Comparison of ENCODE assay signal across 18 mouse cellular contexts in the genomic region with DNA sequence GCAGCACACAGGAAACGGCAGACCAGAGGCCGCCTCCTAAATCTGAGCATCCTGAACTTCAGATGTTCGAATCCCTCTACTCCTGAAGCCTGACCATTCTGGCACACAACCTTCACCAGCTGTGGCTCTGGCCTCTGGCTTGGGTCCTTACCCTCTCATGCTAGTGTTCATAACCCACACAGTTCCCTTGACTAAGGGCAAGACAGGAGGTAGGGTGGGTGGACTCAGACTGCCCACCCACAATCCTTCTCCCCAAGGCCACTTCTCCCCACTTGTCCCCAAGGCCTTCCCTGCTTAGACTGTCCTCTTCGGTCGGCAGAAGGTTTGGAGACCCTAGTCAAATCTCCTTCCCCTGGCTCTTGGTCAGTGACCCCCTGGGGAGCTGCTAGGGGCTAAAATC. TPM values are rescaled to one million over a fixed set of nuclear protein-coding genes. Genes with fewer than 3 reads are reported as not detected.
A peak's percentile ranks its signal among the peaks of the same experiment; 100 is the strongest.
DNase-seq lines count a peak whose midpoint lies in the region; ATAC-seq and TF ChIP-seq lines count a peak whose summit lies in the region.
"Had no signal": no experiment of that assay in that cellular context is flagged by ENCODE, and none has a peak within 500 bp of the region (broad histone marks: within the 10 kb centered on the region; RNA-seq: fewer than 3 reads in every experiment).

No protein-coding gene starts in this region.

- no peak overlapping the region for H3K4me3 ChIP-seq in kidney, postnatal 0 days (replicated peaks; ENCODE audit: low read depth, low read length)
- H3K4me3 ChIP-seq in forebrain, embryonic 15.5 days = no peak overlapping the region
- no peak overlapping the region for H3K4me3 ChIP-seq in limb, embryonic 10.5 days
- H3K4me3 ChIP-seq in neural tube, embryonic 14.5 days (ENCODE audit: low read depth, low read length) = no peak overlapping the region
- H3K4me3 ChIP-seq: embryonic facial prominence, embryonic 12.5 days; limb, embryonic 15.5 days; lung, embryonic 15.5 days; megakaryocyte, embryonic 14.5 days had no signal

- no peaks in the 10 kb centered on the region for H3K27me3 ChIP-seq in kidney, postnatal 0 days (ENCODE audit: insufficient read depth, low read length)
- H3K27me3 ChIP-seq in forebrain, embryonic 15.5 days = no peaks in the 10 kb centered on the region
- peaks cover 49% of the 10 kb centered on the region for H3K27me3 ChIP-seq in limb, embryonic 10.5 days (ENCODE audit: low read depth, poor library complexity, severe bottlenecking)
- no peaks in the 10 kb centered on the region for H3K27me3 ChIP-seq in neural tube, embryonic 14.5 days (ENCODE audit: control insufficient read depth, insufficient read depth, low read length)

- no peaks in the 10 kb centered on the region for H3K36me3 ChIP-seq in kidney, postnatal 0 days (ENCODE audit: insufficient read depth, low read length)
- H3K36me3 ChIP-seq in forebrain, embryonic 15.5 days = no peaks in the 10 kb centered on the region
- no peaks in the 10 kb centered on the region for H3K36me3 ChIP-seq in limb, embryonic 10.5 days
- H3K36me3 ChIP-seq in neural tube, embryonic 14.5 days (ENCODE audit: control insufficient read depth, insufficient read depth, low read length) = no peaks in the 10 kb centered on the region
- H3K36me3 ChIP-seq: embryonic facial prominence, embryonic 12.5 days; limb, embryonic 15.5 days; lung, embryonic 15.5 days had no signal

- no peak overlapping the region for H3K4me2 ChIP-seq in kidney, postnatal 0 days (ENCODE audit: low read length)
- H3K4me2 ChIP-seq in forebrain, embryonic 15.5 days (replicated peaks) = no peak overlapping the region
- H3K4me2 ChIP-seq in neural tube, embryonic 14.5 days (ENCODE audit: low read depth, low read length) = no peak overlapping the region
- H3K4me2 ChIP-seq: limb, embryonic 15.5 days; lung, embryonic 15.5 days had no signal

- H3K9me3 ChIP-seq in kidney, postnatal 0 days (replicated peaks; ENCODE audit: low read length) = no peaks in the 10 kb centered on the region
- no peaks in the 10 kb centered on the region for H3K9me3 ChIP-seq in forebrain, embryonic 15.5 days
- H3K9me3 ChIP-seq in limb, embryonic 10.5 days (replicated peaks) = no peaks in the 10 kb centered on the region
- H3K9me3 ChIP-seq in neural tube, embryonic 14.5 days (ENCODE audit: control insufficient read depth, low read length) = no peaks in the 10 kb centered on the region
- H3K9me3 ChIP-seq: embryonic facial prominence, embryonic 12.5 days; limb, embryonic 15.5 days; lung, embryonic 15.5 days; megakaryocyte, embryonic 14.5 days had no signal

- 56% methylated on average over 5 of the region's 5 CpGs for WGBS in kidney, postnatal 0 days
- WGBS in forebrain, embryonic 15.5 days = 20% methylated on average over 5 of the region's 5 CpGs
- WGBS in limb, embryonic 10.5 days = 59% methylated on average over 5 of the region's 5 CpGs
- 42% methylated on average over 5 of the region's 5 CpGs for WGBS in neural tube, embryonic 14.5 days

- H3K4me1 ChIP-seq in kidney, postnatal 0 days (replicated peaks; ENCODE audit: insufficient read depth, low read length) = peaks cover 7% of the 10 kb centered on the region; the same call in 1 of the 2 replicates
- H3K4me1 ChIP-seq in forebrain, embryonic 15.5 days = peaks cover 25% of the 10 kb centered on the region
- H3K4me1 ChIP-seq in limb, embryonic 10.5 days = peaks cover 14% of the 10 kb centered on the region
- peaks cover 5% of the 10 kb centered on the region for H3K4me1 ChIP-seq in neural tube, embryonic 14.5 days (ENCODE audit: control insufficient read depth, insufficient read depth, low read length)

- peak overlapping the region; percentile 81 for H3K27ac ChIP-seq in kidney, postnatal 0 days
- H3K27ac ChIP-seq in forebrain, embryonic 15.5 days (replicated peaks) = peak overlapping the region; percentile 73
- peak overlapping the region; percentile 67; the same call in 1 of the 2 replicates for H3K27ac ChIP-seq in limb, embryonic 10.5 days
- peak overlapping the region; percentile 52 for H3K27ac ChIP-seq in neural tube, embryonic 14.5 days (ENCODE audit: low read depth, low read length)
- H3K27ac ChIP-seq: embryonic facial prominence, embryonic 12.5 days; limb, embryonic 15.5 days had no signal

- no peak for TF ChIP-seq CTCF in kidney, postnatal 0 days (IDR thresholded peaks at IDR 0.05; ENCODE audit: low read depth)

- H3K9ac ChIP-seq in kidney, postnatal 0 days (ENCODE audit: low read depth, low read length) = no peak overlapping the region
- H3K9ac ChIP-seq in forebrain, embryonic 15.5 days (replicated peaks) = no peak overlapping the region
- no peak overlapping the region for H3K9ac ChIP-seq in neural tube, embryonic 14.5 days (replicated peaks; ENCODE audit: low read depth, low read length)
- H3K9ac ChIP-seq: embryonic facial prominence, embryonic 12.5 days; limb, embryonic 15.5 days; lung, embryonic 15.5 days had no signal

- ATAC-seq in kidney, postnatal 0 days (replicated peaks; ENCODE audit: low FRiP score, low read depth) = no peak
- peak; percentile 52 for ATAC-seq in forebrain, embryonic 15.5 days (replicated peaks)
- peak; percentile 7; the same call in 1 of the 2 replicates for ATAC-seq in neural tube, embryonic 14.5 days (ENCODE audit: low read depth)
- ATAC-seq: activated CD4-positive, CD25-positive, alpha-beta regulatory T cell, adult 4 months had no signal

- DNase-seq in kidney, postnatal 0 days (ENCODE audit: low spot score) = no peak
- no peak for DNase-seq in kidney, adult 11 months
- DNase-seq in limb, embryonic 10.5 days (ENCODE audit: low spot score) = no peak
- DNase-seq in adrenal gland, adult (ENCODE audit: inconsistent age in 2 of 2, low spot score in 1 of 2) = no peak
- no peak for DNase-seq in lung, adult 18-20 months
- DNase-seq in adrenal gland, postnatal 4 days (ENCODE audit: low spot score in 2 of 2) = no peak
- DNase-seq: heart, adult 11 months; heart, postnatal 14 days; kidney, adult 9 months; thymus, postnatal 25 days had no signal

RNA-seq across cellular contexts. Expression of a gene that starts 8.5 kb away (rescaled TPM):
- polyA plus RNA-seq in kidney, postnatal 0 days (2015; fragmentation: Nextera tagmentation; extraction: Ambion mirVana) = 3.3 and 4.2 TPM in 2 replicates
- 1.7 and 1.9 TPM in 2 replicates for polyA plus RNA-seq in forebrain, embryonic 15.5 days (2015; fragmentation: Nextera tagmentation; extraction: Ambion mirVana)
- polyA plus RNA-seq in limb, embryonic 10.5 days (2016; fragmentation: Nextera tagmentation; extraction: Ambion mirVana) = 0.05 TPM in 2 replicates
- 2.3 and 2.6 TPM in 2 replicates for polyA plus RNA-seq in neural tube, embryonic 14.5 days (2014; fragmentation: Nextera tagmentation; extraction: Ambion mirVana)
- total RNA-seq in adrenal gland, postnatal 4 days (2021) = 1 to 10 TPM; 1.8 to 4.5 TPM

RNA-seq across cellular contexts. Expression of a gene that starts 20.4 kb away (rescaled TPM):
- 0.03 and 0.06 TPM in 2 replicates for polyA plus RNA-seq in kidney, postnatal 0 days (2015; fragmentation: Nextera tagmentation; extraction: Ambion mirVana)
- polyA plus RNA-seq in forebrain, embryonic 15.5 days (2015; fragmentation: Nextera tagmentation; extraction: Ambion mirVana) = 3.4 and 3.5 TPM in 2 replicates
- 0.10 TPM in 1 of 2 replicates, not detected in the other for polyA plus RNA-seq in limb, embryonic 10.5 days (2016; fragmentation: Nextera tagmentation; extraction: Ambion mirVana)
- 1.3 and 2.7 TPM in 2 replicates for polyA plus RNA-seq in neural tube, embryonic 14.5 days (2014; fragmentation: Nextera tagmentation; extraction: Ambion mirVana)
- total RNA-seq in adrenal gland, postnatal 4 days (2021) = under 1 TPM; 0.11 to 0.20 TPM
- total RNA-seq: heart, postnatal 14 days had no signal
- polyA plus RNA-seq: stomach, embryonic 14.5 days had no signal

RNA-seq across cellular contexts. Expression of a gene that starts 26.8 kb away (rescaled TPM):
- polyA plus RNA-seq in kidney, postnatal 0 days (2015; fragmentation: Nextera tagmentation; extraction: Ambion mirVana) = 5.8 and 6.1 TPM in 2 replicates
- 4.7 TPM in 2 replicates for polyA plus RNA-seq in forebrain, embryonic 15.5 days (2015; fragmentation: Nextera tagmentation; extraction: Ambion mirVana)
- polyA plus RNA-seq in limb, embryonic 10.5 days (2016; fragmentation: Nextera tagmentation; extraction: Ambion mirVana) = 9.9 and 10.5 TPM in 2 replicates
- polyA plus RNA-seq in neural tube, embryonic 14.5 days (2014; fragmentation: Nextera tagmentation; extraction: Ambion mirVana) = 5.2 and 6.1 TPM in 2 replicates
- 10 to 100 TPM; 18.1 to 19.9 TPM for total RNA-seq in adrenal gland, postnatal 4 days (2021)

RNA-seq across cellular contexts. Expression of a gene that starts 51.6 kb away (rescaled TPM):
- polyA plus RNA-seq in kidney, postnatal 0 days (2015; fragmentation: Nextera tagmentation; extraction: Ambion mirVana) = 1.6 and 2.0 TPM in 2 replicates
- polyA plus RNA-seq in forebrain, embryonic 15.5 days (2015; fragmentation: Nextera tagmentation; extraction: Ambion mirVana) = 32.2 and 33.1 TPM in 2 replicates
- 0.62 and 3.2 TPM in 2 replicates for polyA plus RNA-seq in limb, embryonic 10.5 days (2016; fragmentation: Nextera tagmentation; extraction: Ambion mirVana)
- 23.6 and 27.9 TPM in 2 replicates for polyA plus RNA-seq in neural tube, embryonic 14.5 days (2014; fragmentation: Nextera tagmentation; extraction: Ambion mirVana)
- total RNA-seq in adrenal gland, postnatal 4 days (2021) = 10 to 100 TPM; 50.9 to 70.2 TPM
